Mouse (Mus musculus) spleen, postnatal 4 days (tissue): ENCODE data around the gene Ntng1.
A peak's percentile ranks its signal among the peaks of the same experiment; 100 is the strongest.

Experiments
- DNase-seq, 2 experiments: peaks; one replicate each; pipeline ENCODE4 v3.0.0; 2022; ENCODE audit warnings: low spot score in 2 of 2

The Ntng1 gene

GRCm38 (mm10) chr3:110143206-110144061, at the start of gene Ntng1:
Gene Ntng1 (minus strand): TSS chr3:110144011.
- DNase-seq: peak in 1 of 2 experiments; percentile 57

- no peak for DNase-seq
Observed at GRCm38 (mm10) chr3:110187401-110187948, 43.7 kb upstream of the Ntng1 start.

GRCm38 (mm10) chr3:110149089-110149488, 5.3 kb upstream of the Ntng1 start:
- no peak for DNase-seq

GRCm38 (mm10) chr3:110144301-110145055, 667 bp upstream of the Ntng1 start:
- DNase-seq: no peak

- DNase-seq: peak in 1 of 2 experiments; percentile 60
Observed at GRCm38 (mm10) chr3:110142314-110143205, 1.3 kb downstream of the Ntng1 start.

- no peak for DNase-seq
Observed at GRCm38 (mm10) chr3:110141351-110142302, 2.2 kb downstream of the Ntng1 start.

- no peak for DNase-seq
Observed at GRCm38 (mm10) chr3:110136115-110136514, 7.7 kb downstream of the Ntng1 start.

GRCm38 (mm10) chr3:110133150-110133549, 10.7 kb downstream of the Ntng1 start:
- DNase-seq: no peak

GRCm38 (mm10) chr3:110132289-110132688, 11.5 kb downstream of the Ntng1 start:
- DNase-seq: no peak

- DNase-seq: no peak
Observed at GRCm38 (mm10) chr3:110131043-110131891, 12.5 kb downstream of the Ntng1 start.

- no peak for DNase-seq
Observed at GRCm38 (mm10) chr3:110129607-110130006, 14.2 kb downstream of the Ntng1 start.

- no peak for DNase-seq
Observed at GRCm38 (mm10) chr3:110105982-110106381, 37.8 kb downstream of the Ntng1 start.

- DNase-seq: no peak
Observed at GRCm38 (mm10) chr3:110094407-110094806, 49.4 kb downstream of the Ntng1 start.

- DNase-seq: no peak
Observed at GRCm38 (mm10) chr3:110094003-110094402, 49.8 kb downstream of the Ntng1 start.

- no peak for DNase-seq
Observed at GRCm38 (mm10) chr3:110092521-110092920, 51.3 kb downstream of the Ntng1 start.

- DNase-seq: no peak
Observed at GRCm38 (mm10) chr3:110087189-110087588, 56.6 kb downstream of the Ntng1 start.

GRCm38 (mm10) chr3:110085336-110085735, 58.5 kb downstream of the Ntng1 start:
- DNase-seq: no peak

- no peak for DNase-seq
Observed at GRCm38 (mm10) chr3:110064709-110065256, 79.0 kb downstream of the Ntng1 start.

- no peak for DNase-seq
Observed at GRCm38 (mm10) chr3:110055915-110056314, 87.9 kb downstream of the Ntng1 start.
